In the genomic region with DNA sequence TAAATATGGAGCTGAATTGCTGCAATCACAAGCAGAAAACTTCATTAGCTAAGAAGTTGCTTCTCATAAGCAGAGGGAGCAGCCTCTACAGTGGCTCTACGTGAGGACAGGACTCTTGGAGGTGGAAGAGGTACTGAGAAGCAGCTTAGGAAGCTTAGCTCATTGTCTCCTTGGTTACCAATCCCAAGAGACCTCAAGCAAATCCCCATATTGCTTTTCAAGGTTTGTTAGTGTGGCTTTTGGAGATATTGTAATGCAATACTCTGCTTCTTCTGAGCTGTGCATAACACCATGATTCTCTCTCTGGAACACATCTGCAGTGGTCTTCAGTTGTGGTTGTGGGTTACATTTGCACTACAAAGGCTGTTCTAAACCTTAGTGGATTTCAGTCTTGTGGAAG, we compare ENCODE assay signal across 25 mouse cellular contexts.
DNase-seq lines count a peak whose midpoint lies in the region; ATAC-seq lines count a peak whose summit lies in the region.
"Had no signal": no experiment of that assay in that cellular context is flagged by ENCODE, and none has a peak within 500 bp of the region (broad histone marks: within the 10 kb centered on the region; RNA-seq: fewer than 3 reads in every experiment).

No protein-coding gene starts in this region.

- no peaks in the 10 kb centered on the region for H3K27me3 ChIP-seq in embryonic facial prominence, embryonic 14.5 days (replicated peaks; ENCODE audit: control insufficient read depth, insufficient read depth, low read length)
- H3K27me3 ChIP-seq in embryonic facial prominence, embryonic 10.5 days (replicated peaks; ENCODE audit: low read depth, poor library complexity, severe bottlenecking) = no peaks in the 10 kb centered on the region
- H3K27me3 ChIP-seq in kidney, embryonic 15.5 days = no peaks in the 10 kb centered on the region
- H3K27me3 ChIP-seq: embryonic facial prominence, embryonic 12.5 days; embryonic facial prominence, embryonic 15.5 days; forebrain, embryonic 12.5 days had no signal

- H3K36me3 ChIP-seq in embryonic facial prominence, embryonic 14.5 days (ENCODE audit: control insufficient read depth, insufficient read depth, low read length) = no peaks in the 10 kb centered on the region
- no peaks in the 10 kb centered on the region for H3K36me3 ChIP-seq in embryonic facial prominence, embryonic 10.5 days (replicated peaks)
- no peaks in the 10 kb centered on the region for H3K36me3 ChIP-seq in kidney, embryonic 15.5 days
- H3K36me3 ChIP-seq: embryonic facial prominence, embryonic 12.5 days; embryonic facial prominence, embryonic 15.5 days; forebrain, embryonic 10.5 days; forebrain, embryonic 12.5 days had no signal

- ATAC-seq in embryonic facial prominence, embryonic 14.5 days (ENCODE audit: low read depth) = peak; percentile 30; the same call in 1 of the 2 replicates
- no peak for ATAC-seq in kidney, embryonic 15.5 days (replicated peaks; ENCODE audit: low FRiP score)
- ATAC-seq: CD4-positive, CD25-positive, alpha-beta regulatory T cell, adult 4 months; forebrain, embryonic 14.5 days; forebrain, embryonic 16.5 days had no signal

- no peak overlapping the region for H3K27ac ChIP-seq in embryonic facial prominence, embryonic 14.5 days (replicated peaks; ENCODE audit: low read depth, low read length)
- H3K27ac ChIP-seq in embryonic facial prominence, embryonic 10.5 days (replicated peaks) = no peak overlapping the region
- H3K27ac ChIP-seq in kidney, embryonic 15.5 days = 0 out of 2 replicates have a peak overlapping the region, but pooled peaks have one; percentile 6
- H3K27ac ChIP-seq: embryonic facial prominence, embryonic 12.5 days; embryonic facial prominence, embryonic 15.5 days; forebrain, embryonic 10.5 days; forebrain, embryonic 12.5 days had no signal

- no peak overlapping the region for H3K4me3 ChIP-seq in embryonic facial prominence, embryonic 14.5 days (ENCODE audit: low read depth, low read length)
- H3K4me3 ChIP-seq in embryonic facial prominence, embryonic 10.5 days = no peak overlapping the region
- H3K4me3 ChIP-seq in kidney, embryonic 15.5 days (replicated peaks) = no peak overlapping the region
- H3K4me3 ChIP-seq: embryonic facial prominence, embryonic 12.5 days; embryonic facial prominence, embryonic 15.5 days; erythroblast, embryonic 14.5 days; forebrain, embryonic 10.5 days; forebrain, embryonic 12.5 days had no signal

- peak; percentile 9 for DNase-seq in embryonic facial prominence, embryonic 14.5 days (ENCODE audit: low spot score)
- no peak for DNase-seq in embryonic facial prominence, embryonic 10.5 days (ENCODE audit: low spot score)
- DNase-seq in kidney, adult 8-10 months = no peak
- peak; percentile 30 for DNase-seq in retina, postnatal 1 day
- no peak for DNase-seq in retina, embryonic 14.5 days (ENCODE audit: low spot score)
- DNase-seq: adrenal gland, adult 2 months; adrenal gland, postnatal 10 days; adrenal gland, postnatal 25 days; B cell, adult 2 months; cerebellum, adult 11 months; cerebellum, adult 18-20 months; cerebellum, adult 8-10 months; cerebellum, adult 9-11 months; cerebellum, postnatal 14 days; cerebellum, postnatal 36 days; embryo, embryonic 11 days had no signal

- H3K9ac ChIP-seq in embryonic facial prominence, embryonic 14.5 days (ENCODE audit: low read depth, low read length) = no peak overlapping the region
- H3K9ac ChIP-seq in kidney, embryonic 15.5 days = no peak overlapping the region
- H3K9ac ChIP-seq: embryonic facial prominence, embryonic 12.5 days; embryonic facial prominence, embryonic 15.5 days; forebrain, embryonic 12.5 days had no signal

- H3K4me2 ChIP-seq in embryonic facial prominence, embryonic 14.5 days (ENCODE audit: low read depth, low read length) = no peak overlapping the region
- H3K4me2 ChIP-seq in kidney, embryonic 15.5 days = no peak overlapping the region
- H3K4me2 ChIP-seq: embryonic facial prominence, embryonic 12.5 days; embryonic facial prominence, embryonic 15.5 days; forebrain, embryonic 12.5 days had no signal

- H3K4me1 ChIP-seq in embryonic facial prominence, embryonic 14.5 days (ENCODE audit: control insufficient read depth, insufficient read depth, low read length) = no peaks in the 10 kb centered on the region
- H3K4me1 ChIP-seq in embryonic facial prominence, embryonic 10.5 days = no peaks in the 10 kb centered on the region
- no peaks in the 10 kb centered on the region for H3K4me1 ChIP-seq in kidney, embryonic 15.5 days
- H3K4me1 ChIP-seq: embryonic facial prominence, embryonic 12.5 days; embryonic facial prominence, embryonic 15.5 days; forebrain, embryonic 10.5 days; forebrain, embryonic 12.5 days had no signal

- WGBS in embryonic facial prominence, embryonic 14.5 days = 47% methylated on average over 1 of the region's 1 CpGs
- 59% methylated on average over 1 of the region's 1 CpGs for WGBS in embryonic facial prominence, embryonic 10.5 days
- WGBS in kidney, embryonic 15.5 days = 53% methylated on average over 1 of the region's 1 CpGs

- no peaks in the 10 kb centered on the region for H3K9me3 ChIP-seq in embryonic facial prominence, embryonic 14.5 days (ENCODE audit: control insufficient read depth, low read length)
- no peaks in the 10 kb centered on the region for H3K9me3 ChIP-seq in embryonic facial prominence, embryonic 10.5 days
- H3K9me3 ChIP-seq in kidney, embryonic 15.5 days (replicated peaks) = no peaks in the 10 kb centered on the region
- H3K9me3 ChIP-seq: embryonic facial prominence, embryonic 12.5 days; embryonic facial prominence, embryonic 15.5 days; forebrain, embryonic 10.5 days; forebrain, embryonic 12.5 days had no signal

Comparison
In these comparisons a context has a peak if more than half of its experiments do, and no peak if none do; other contexts are left out.
1. DNase-seq: peak in embryonic facial prominence, embryonic 14.5 days (single experiment) and retina, postnatal 1 day (single experiment); none in embryonic facial prominence, embryonic 10.5 days (single experiment), kidney, adult 8-10 months (0 of 2) and retina, embryonic 14.5 days (single experiment).